Mouse (Mus musculus) limb, embryonic 14.5 days (tissue): ENCODE results near the gene Tmem255b. TPM values are rescaled to one million over a fixed set of nuclear protein-coding genes. Genes with fewer than 3 reads are reported as not detected.

Experiments used
- ATAC-seq: fragments of 200-750 bp; cut with Nextera tagmentation; 2 replicates; pipeline ENCODE4 v1.8.0; 2017; ENCODE audit warnings: low read depth, moderate number of reproducible peaks, moderate TSS enrichment; ENCODE audit not compliant: low FRiP score
- DNase-seq: peaks from one replicate; pipeline ENCODE4 v3.0.0-alpha.2; 2015; ENCODE audit warnings: low spot score
- H3K27ac ChIP-seq: fragments of 300-500 bp; sonication (generic); replicated peaks from 2 replicates; pipeline ENCODE4 v1.5.1; 2014; ENCODE audit warnings: low read depth, mild to moderate bottlenecking, low read length, moderate library complexity, mixed read lengths
- H3K27me3 ChIP-seq: fragments of 300-500 bp; sonication (generic); 2 replicates; pipeline ENCODE4 v1.6.1; 2014; ENCODE audit warnings: low read length, mixed read lengths; ENCODE audit not compliant: control insufficient read depth, insufficient read depth
- H3K36me3 ChIP-seq: fragments of 300-500 bp; sonication (generic); 2 replicates; pipeline ENCODE4 v1.6.1; 2014; ENCODE audit warnings: mild to moderate bottlenecking, low read length, moderate library complexity, mixed read lengths; ENCODE audit not compliant: control insufficient read depth, insufficient read depth
- H3K4me1 ChIP-seq: fragments of 300-500 bp; sonication (generic); 2 replicates; pipeline ENCODE4 v1.6.1; 2014; ENCODE audit warnings: antibody characterized with exemption, low read length, mixed read lengths; ENCODE audit not compliant: control insufficient read depth, insufficient read depth
- H3K4me2 ChIP-seq: fragments of 300-500 bp; sonication (generic); replicated peaks from 2 replicates; pipeline ENCODE4 v1.6.1; 2014; ENCODE audit warnings: low read depth, mild to moderate bottlenecking, low read length, moderate library complexity; ENCODE audit not compliant: severe bottlenecking
- H3K4me3 ChIP-seq: fragments of 300-500 bp; sonication (generic); replicated peaks from 2 replicates; pipeline ENCODE4 v1.5.1; 2014; ENCODE audit warnings: low read length
- H3K9ac ChIP-seq: fragments of 300-500 bp; sonication (generic); 2 replicates; pipeline ENCODE4 v1.6.1; 2014; ENCODE audit warnings: mild to moderate bottlenecking, low read depth, low read length, moderate library complexity; ENCODE audit not compliant: severe bottlenecking
- H3K9me3 ChIP-seq: fragments of 300-500 bp; sonication (generic); 2 replicates; pipeline ENCODE4 v1.6.1; 2016; ENCODE audit warnings: low read length; ENCODE audit not compliant: control insufficient read depth
- POLR2A ChIP-seq: fragments of 200-500 bp; IDR thresholded peaks from 2 replicates; pipeline ENCODE4 v1.8.0; 2012; ENCODE audit warnings: inconsistent platforms, mild to moderate bottlenecking, moderate library complexity, borderline replicate concordance; ENCODE audit not compliant: insufficient read depth, insufficient read length; ENCODE audit errors: extremely low read depth
- WGBS: fragments of 180-500 bp; shearing (Covaris S2); extraction: QIAGEN DNeasy Blood & Tissue Kit; methylation state at CpG from one replicate; pipeline ENCODE4 v1.1.7; 2014; 5-methylcytosine and 5-hydroxymethylcytosine counted together
- polyA plus RNA-seq, 2 experiments: library from polyadenylated mRNA; depleted of rRNA in 1 of 2; stranded (reverse) in 1 of 2; unstranded in 1 of 2; fragments of >200 nt; fragmentation: Nextera tagmentation in 1 of 2; extraction: Ambion mirVana in 1 of 2; gene quantifications; 2 replicates each; pipeline versions ENCODE4 v1.2.1 to v1.2.3; 2012 to 2014

Tmem255b gene
- polyA plus RNA-seq, 2 experiments, result 0.70 to 0.74 TPM

DNA sequence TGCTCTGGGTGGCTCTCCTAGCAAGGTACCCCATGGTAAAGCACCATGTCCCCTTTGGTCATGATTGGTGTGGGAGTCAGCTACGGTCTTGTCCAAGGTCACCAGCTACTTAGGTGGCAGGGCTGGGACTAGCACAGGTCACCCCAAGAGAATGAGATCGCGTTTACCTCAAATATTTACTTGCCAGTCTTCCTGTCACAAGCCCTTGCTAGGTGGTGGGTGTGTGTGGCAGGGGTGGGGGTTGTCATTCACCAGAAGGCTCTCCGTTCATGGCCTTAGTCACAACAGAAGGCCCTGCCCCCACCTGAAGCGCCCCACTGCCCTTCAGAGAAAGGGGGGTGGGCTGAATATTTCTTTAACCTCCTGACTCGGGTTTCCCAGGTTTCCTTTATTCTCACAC, 31.5 kb upstream of the Tmem255b start:
- H3K27ac ChIP-seq, result no peak overlapping the region
- H3K4me2 ChIP-seq, result no peak overlapping the region
- no peaks in the 10 kb centered on the region for H3K4me1 ChIP-seq
- H3K4me3 ChIP-seq, result no peak overlapping the region
- no peaks in the 10 kb centered on the region for H3K27me3 ChIP-seq
- no peak for DNase-seq
- no peak overlapping the region for H3K9ac ChIP-seq
- WGBS, result 71% methylated on average over 6 of the region's 6 CpGs
- ATAC-seq, result no peak
- H3K36me3 ChIP-seq, result no peaks in the 10 kb centered on the region
- TF ChIP-seq POLR2A, result no peak
- no peaks in the 10 kb centered on the region for H3K9me3 ChIP-seq

DNA sequence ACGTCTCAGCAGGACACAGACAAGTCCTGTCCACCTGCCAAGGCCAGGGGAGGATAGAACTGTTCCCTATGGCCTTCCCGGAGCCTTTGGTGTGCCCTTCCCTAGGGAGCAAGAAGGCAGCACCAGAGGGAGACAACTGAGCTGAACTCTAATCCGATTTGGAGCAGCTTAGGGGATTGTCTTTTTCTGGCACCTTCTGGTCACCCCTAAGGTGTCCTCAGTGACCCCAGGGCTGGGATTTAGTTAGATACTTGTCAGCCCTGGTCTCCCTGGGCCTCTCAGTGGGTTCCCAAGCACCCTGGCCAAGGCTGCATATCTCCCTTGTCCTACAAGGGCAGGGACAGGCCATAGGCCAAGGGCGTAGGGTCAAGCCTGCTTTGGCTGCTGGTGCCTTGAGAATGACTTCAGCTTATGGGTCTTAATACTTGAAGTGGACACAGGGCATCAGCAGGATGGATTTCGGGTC, 30.3 kb upstream of the Tmem255b start, which contains the start of gene Grk1:
TSS of gene Grk1 (plus strand) at position 416 of the 466 bp plus-strand sequence.
- H3K36me3 ChIP-seq, result no peaks in the 10 kb centered on the region
- ATAC-seq (no peak), DNase-seq (no peak)
- no peak for TF ChIP-seq POLR2A
- no peak within 1 kb of the TSS for H3K27ac ChIP-seq
- no peaks in the 10 kb centered on the region for H3K27me3 ChIP-seq
- no peak within 1 kb of the TSS for H3K4me2 ChIP-seq
- no peak within 1 kb of the TSS for H3K9ac ChIP-seq
- no peaks in the 10 kb centered on the region for H3K4me1 ChIP-seq
- no peak within 1 kb of the TSS for H3K4me3 ChIP-seq
- WGBS, result 80% methylated on average over 5 of the region's 5 CpGs
- H3K9me3 ChIP-seq, result no peaks in the 10 kb centered on the region

DNA sequence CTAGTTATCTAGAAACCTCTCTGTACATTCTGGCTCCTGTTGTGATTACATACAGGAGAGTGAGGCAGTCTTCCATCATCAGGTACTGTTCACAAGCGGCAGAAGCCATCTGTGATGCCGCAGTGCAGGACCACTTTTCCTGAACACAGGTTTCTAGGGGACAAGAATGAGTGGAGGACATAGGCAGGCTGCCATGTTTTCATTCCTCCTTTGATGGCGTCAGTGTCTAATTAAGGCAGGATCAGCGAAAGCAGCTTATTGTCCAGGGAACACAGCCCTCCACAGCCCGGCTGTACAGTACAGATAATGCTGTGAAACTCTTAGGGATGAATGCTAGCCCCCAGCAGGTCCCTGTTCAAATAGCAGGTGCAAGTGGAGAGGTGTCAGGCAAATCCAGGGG, 29.0 kb upstream of the Tmem255b start:
- WGBS, result 68% methylated on average over 5 of the region's 5 CpGs
- no peaks in the 10 kb centered on the region for H3K27me3 ChIP-seq

DNA sequence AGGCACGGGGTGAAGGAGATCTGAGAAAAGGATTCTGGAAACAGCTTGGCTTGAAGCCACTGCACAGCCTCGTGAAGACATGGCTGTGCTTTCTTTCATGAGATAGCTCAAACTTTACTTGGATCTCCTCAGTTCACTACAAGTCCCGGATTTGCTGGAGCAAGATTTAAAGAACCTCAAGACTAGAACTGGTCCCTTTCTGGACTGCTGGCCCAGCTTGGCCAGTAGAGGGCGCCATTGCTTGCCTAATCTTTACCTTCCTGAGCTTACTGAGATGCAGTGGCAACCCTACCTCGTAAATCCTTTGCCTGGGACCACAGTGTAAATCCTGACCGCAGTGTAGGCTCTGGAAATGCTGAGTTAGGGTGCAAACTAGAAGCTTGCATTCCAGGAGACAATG, 23.4 kb upstream of the Tmem255b start:
- 28% methylated on average over 6 of the region's 6 CpGs for WGBS

More for the DNA sequence above, 29.0 kb upstream of the Tmem255b start:
- Histone ChIP-seq H3K9me3 (no peaks in the 10 kb centered on the region), H3K4me1 (no peaks in the 10 kb centered on the region), H3K36me3 (no peaks in the 10 kb centered on the region), H3K27ac (no peak overlapping the region), H3K9ac (no peak overlapping the region), H3K4me2 (no peak overlapping the region), H3K4me3 (no peak overlapping the region)
- DNase-seq (no peak), ATAC-seq (no peak)
- TF ChIP-seq POLR2A, result no peak

DNA sequence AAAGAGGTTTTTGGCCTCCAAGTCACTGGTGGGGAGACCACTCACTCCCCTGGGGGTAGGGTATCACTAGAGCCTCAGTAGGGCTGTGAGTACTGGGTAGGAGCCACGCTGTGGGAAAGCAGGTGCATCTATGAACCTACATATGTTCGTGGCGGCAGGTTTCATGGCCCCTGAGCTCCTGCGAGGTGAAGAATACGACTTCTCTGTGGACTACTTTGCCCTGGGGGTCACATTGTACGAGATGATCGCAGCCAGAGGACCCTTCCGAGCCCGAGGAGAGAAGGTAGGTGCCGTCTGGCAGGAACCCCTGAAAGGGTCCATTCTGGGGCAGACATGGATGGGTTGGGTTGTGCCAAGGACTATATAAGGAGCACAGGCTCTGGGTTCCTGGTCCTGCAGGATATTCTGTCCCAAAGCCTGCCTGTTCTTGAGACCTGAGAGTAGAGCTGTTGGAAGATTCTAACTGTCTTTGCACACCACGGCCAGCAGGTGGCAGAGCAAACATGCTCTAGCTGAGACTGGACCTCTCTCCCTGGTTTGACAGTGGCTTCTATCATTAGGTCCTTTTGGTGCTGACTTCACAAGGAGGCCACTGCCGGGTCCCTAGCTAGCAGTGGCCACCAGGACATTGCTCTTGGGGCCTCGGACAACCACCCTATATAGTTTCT, 22.0 kb upstream of the Tmem255b start:
- 60% methylated on average over 13 of the region's 13 CpGs for WGBS
- ATAC-seq, result peak; percentile 19; the same call in 1 of the 2 replicates

More for the DNA sequence above, 23.4 kb upstream of the Tmem255b start:
- no peak for ATAC-seq
- Histone ChIP-seq H3K27me3 (no peaks in the 10 kb centered on the region), H3K4me1 (no peaks in the 10 kb centered on the region), H3K36me3 (no peaks in the 10 kb centered on the region), H3K4me2 (no peak overlapping the region), H3K27ac (no peak overlapping the region), H3K9me3 (no peaks in the 10 kb centered on the region), H3K4me3 (no peak overlapping the region), H3K9ac (no peak overlapping the region)
- no peak for TF ChIP-seq POLR2A
- peak; percentile 75 for DNase-seq

More for the DNA sequence above, 22.0 kb upstream of the Tmem255b start:
- no peak for TF ChIP-seq POLR2A
- Histone ChIP-seq H3K4me3 (no peak overlapping the region), H3K4me1 (no peaks in the 10 kb centered on the region), H3K27ac (no peak overlapping the region), H3K27me3 (no peaks in the 10 kb centered on the region), H3K4me2 (no peak overlapping the region), H3K9ac (no peak overlapping the region), H3K36me3 (no peaks in the 10 kb centered on the region), H3K9me3 (no peaks in the 10 kb centered on the region)
- DNase-seq, result peak; percentile 61
